Mouse (Mus musculus): ENCODE data around the gene Olfr446. TPM values are rescaled to one million over a fixed set of nuclear protein-coding genes. Genes with fewer than 3 reads are reported as not detected.

The Olfr446 gene
- not detected in 2 replicates for polyA plus RNA-seq (2012; rRNA removed; ENCODE audit: low replicate concordance)

GRCm38 (mm10) chr6:42921077-42921476 is at the start of gene Olfr446:
Gene Olfr446 (plus strand): TSS chr6:42921377.

GRCm38 (mm10) chr6:42890141-42890540 is 31.0 kb upstream of the Olfr446 start, which contains the start of gene Olfr448:
Gene Olfr448 (plus strand): TSS chr6:42890441.

GRCm38 (mm10) chr6:42908578-42908977 is 12.6 kb upstream of the Olfr446 start, which contains the start of gene Olfr447:
Gene Olfr447 (plus strand): TSS chr6:42908878.

DNA sequence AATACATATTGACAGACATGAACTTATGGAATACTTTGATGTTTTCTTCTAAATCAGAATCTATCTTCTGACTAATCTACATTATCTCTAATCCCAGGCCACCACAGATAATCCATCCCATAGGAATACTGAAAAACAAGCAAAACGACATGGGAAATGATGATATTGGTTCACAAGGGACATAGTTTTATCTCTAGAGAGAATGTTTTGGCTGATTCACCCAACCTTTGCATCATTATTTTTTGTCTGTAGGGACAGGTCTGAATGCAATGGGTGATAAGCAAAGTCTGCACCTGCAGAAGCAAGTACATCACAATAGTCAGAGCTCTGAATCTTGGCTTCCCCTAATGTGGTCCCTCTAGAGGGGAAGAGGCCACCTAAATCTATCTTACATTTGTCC is 27.6 kb downstream of the Olfr446 start, which contains the start of gene Olfr444:
Gene Olfr444 (plus strand): TSS at position 301 of the 400 bp plus-strand sequence.

Other genes starting within 250 kb of the Olfr446 start
- 18.6 and 27.1 TPM in 2 replicates for gene Tcaf1, start 211.3 kb upstream of the Olfr446 start, polyA plus RNA-seq (2012; rRNA removed; ENCODE audit: low replicate concordance)
- not detected in 2 replicates for gene Olfr453, start 182.0 kb upstream of the Olfr446 start, polyA plus RNA-seq (2012; rRNA removed; ENCODE audit: low replicate concordance)
- not detected in 2 replicates for gene Olfr38, start 165.0 kb upstream of the Olfr446 start, polyA plus RNA-seq (2012; rRNA removed; ENCODE audit: low replicate concordance)
- not detected in 2 replicates for gene Olfr452, start 136.3 kb upstream of the Olfr446 start, polyA plus RNA-seq (2012; rRNA removed; ENCODE audit: low replicate concordance)
- gene Olfr450, start 109.4 kb upstream of the Olfr446 start, polyA plus RNA-seq (2012; rRNA removed; ENCODE audit: low replicate concordance), result not detected in 2 replicates
- gene Olfr449, start 87.0 kb upstream of the Olfr446 start, polyA plus RNA-seq (2012; rRNA removed; ENCODE audit: low replicate concordance), result not detected in 2 replicates
- not detected in 2 replicates for gene Olfr448, start 30.9 kb upstream of the Olfr446 start, polyA plus RNA-seq (2012; rRNA removed; ENCODE audit: low replicate concordance)
- gene Olfr447, start 12.5 kb upstream of the Olfr446 start, polyA plus RNA-seq (2012; rRNA removed; ENCODE audit: low replicate concordance), result not detected in 2 replicates
- gene Olfr444, start 27.7 kb downstream of the Olfr446 start, polyA plus RNA-seq (2012; rRNA removed; ENCODE audit: low replicate concordance), result not detected in 2 replicates
- gene Olfr441, start 185.0 kb downstream of the Olfr446 start, polyA plus RNA-seq (2012; rRNA removed; ENCODE audit: low replicate concordance), result not detected in 2 replicates
- not detected in 2 replicates for gene Olfr237-ps1, start 225.2 kb downstream of the Olfr446 start, polyA plus RNA-seq (2012; rRNA removed; ENCODE audit: low replicate concordance)
- gene Olfr437, start 241.9 kb downstream of the Olfr446 start, polyA plus RNA-seq (2012; rRNA removed; ENCODE audit: low replicate concordance), result not detected in 2 replicates